Mouse (Mus musculus) bone marrow, adult 2 months (tissue): ENCODE measurements around the gene Pcif1.

Source experiments
- CTCF ChIP-seq: fragments of 200-500 bp; IDR thresholded peaks from 2 replicates; pipeline ENCODE4 v1.5.1; 2011; ENCODE audit warnings: low read length, control low read depth; ENCODE audit not compliant: control insufficient read depth, insufficient read depth
- POLR2A ChIP-seq: fragments of 200-500 bp; IDR thresholded peaks from 2 replicates; pipeline ENCODE4 v1.6.1; 2011; ENCODE audit warnings: low read depth, mild to moderate bottlenecking, control low read depth, low read length, borderline replicate concordance; ENCODE audit not compliant: control insufficient read depth

DNA sequence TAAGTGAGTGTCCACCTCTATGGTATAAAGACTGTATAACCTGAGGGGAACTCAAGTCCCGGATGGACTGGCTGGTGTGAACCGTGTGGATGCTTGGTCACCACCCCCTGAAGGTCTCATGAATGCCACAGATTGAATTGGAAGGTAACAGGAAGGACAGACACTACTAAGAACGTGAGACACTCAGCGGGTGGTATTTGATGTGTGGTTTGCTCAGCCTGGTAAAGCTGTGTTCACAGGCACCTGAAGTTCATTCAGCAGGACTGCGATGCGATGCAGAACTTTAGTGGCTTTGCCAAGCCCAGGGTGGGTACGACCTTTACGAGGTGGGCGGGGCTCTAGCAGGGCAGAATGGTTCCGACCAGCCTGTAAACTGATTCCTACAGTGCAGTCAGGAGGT lies 38.3 kb downstream of the Pcif1 start:
- TF ChIP-seq CTCF (no peak), POLR2A (no peak)
